Mouse (Mus musculus): Measurements from ENCODE around the gene Gm10720.
"Not testable (repeated sequence)": the region's sequence is repeated elsewhere in the genome, so short reads cannot be mapped to it uniquely, and the experiment has no call there.

GRCm38 (mm10) chr9:3002794-3003396, 12.6 kb upstream of the Gm10720 start, which contains the start of gene Gm11168:
- TF ChIP-seq CTCF, EP300 (IDR thresholded peaks at IDR 0.05): not testable (repeated sequence)
